Mouse (Mus musculus): ENCODE data around the gene Prom1.
"Not testable (repeated sequence)": the region's sequence is repeated elsewhere in the genome, so short reads cannot be mapped to it uniquely, and the experiment has no call there.

Gene Prom1

GRCm38 (mm10) chr5:44101231-44102110 lies at the start of gene Prom1:
Gene Prom1, minus strand, starts transcription at chr5:44102032.
- no peak for DNase-seq (ENCODE audit: low spot score)

DNA sequence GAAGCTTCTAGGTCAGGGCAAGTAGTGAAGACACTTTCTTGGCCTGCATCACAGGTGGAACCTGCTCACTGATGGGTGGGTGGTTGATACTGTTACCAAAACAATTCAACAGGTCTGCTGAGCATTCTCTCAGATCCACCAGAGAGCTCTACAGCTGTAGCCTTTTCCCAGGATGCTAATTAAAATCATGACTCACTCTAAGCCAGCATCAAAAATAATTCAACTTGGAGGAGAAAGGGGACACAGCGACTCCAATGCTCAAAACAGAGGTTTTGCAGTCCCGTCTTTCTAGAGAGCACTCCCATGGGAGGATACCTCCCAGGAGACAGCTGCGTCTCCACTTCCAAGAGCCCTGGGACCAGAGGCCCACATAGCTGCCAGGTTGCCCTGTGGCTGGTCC lies 45.9 kb upstream of the Prom1 start:
- DNase-seq (ENCODE audit: low spot score): no peak

GRCm38 (mm10) chr5:44146437-44147332 lies 44.9 kb upstream of the Prom1 start:
- DNase-seq (ENCODE audit: low spot score): no peak

DNA sequence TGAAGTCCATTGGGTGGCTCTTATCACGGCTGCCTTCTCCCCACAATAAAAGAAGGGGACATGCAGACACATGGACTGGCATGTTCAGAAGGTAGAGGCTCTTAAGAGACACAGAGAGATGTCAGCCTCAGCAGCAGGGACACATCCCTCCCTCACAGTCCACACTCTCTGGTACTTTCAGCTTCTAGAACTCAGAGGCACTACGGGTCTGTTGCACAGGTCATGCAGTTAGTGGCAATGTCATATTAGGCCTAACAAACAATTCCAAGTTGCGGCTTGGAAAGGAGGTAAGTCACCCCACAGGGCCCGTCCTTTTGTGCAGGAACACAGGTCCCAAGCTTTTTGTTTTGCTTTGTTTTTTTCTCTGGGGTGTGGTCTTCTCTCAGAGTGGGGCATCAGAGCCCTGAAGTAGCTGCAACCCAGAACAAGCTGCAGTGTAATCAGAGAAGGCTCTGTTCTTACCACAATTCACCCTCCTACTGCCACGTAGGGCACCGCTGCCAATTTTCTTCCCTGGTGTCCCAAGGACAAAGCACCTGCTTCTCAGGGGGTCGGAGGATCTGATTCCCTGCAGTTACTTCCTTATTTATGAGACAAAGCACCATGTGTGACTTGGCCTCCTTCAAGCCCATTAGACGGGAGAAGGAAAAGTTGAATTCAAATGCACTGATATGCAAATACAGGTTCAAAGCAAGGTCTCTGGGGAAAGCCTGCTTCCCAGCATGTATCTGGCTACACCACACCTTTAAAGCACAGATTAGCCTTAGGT lies 41.8 kb upstream of the Prom1 start:
- DNase-seq (ENCODE audit: low spot score): no peak

GRCm38 (mm10) chr5:44127487-44127886 lies 25.7 kb upstream of the Prom1 start:
- no peak for DNase-seq (ENCODE audit: low spot score)

DNA sequence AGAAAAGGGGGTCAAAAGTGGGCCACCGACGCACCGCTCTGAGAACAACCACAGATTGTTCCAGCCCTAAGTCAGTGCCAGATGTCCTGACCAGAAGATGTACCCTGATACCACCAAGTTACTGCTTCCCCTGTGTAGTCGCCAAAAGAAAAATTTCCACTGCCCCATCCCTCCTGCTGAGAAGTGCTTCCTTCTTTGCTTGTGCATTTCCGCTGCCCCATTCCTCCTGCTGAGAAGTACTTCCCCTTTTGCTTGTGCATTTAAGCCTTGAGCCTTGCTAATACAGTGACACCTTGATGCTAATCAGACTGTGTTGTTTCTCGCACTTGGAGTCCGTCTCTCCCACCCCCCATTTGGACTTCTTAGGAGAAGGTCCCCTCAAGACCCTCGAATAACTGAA lies 24.7 kb upstream of the Prom1 start:
- not testable (repeated sequence) for DNase-seq (ENCODE audit: low spot score)

GRCm38 (mm10) chr5:44121390-44121789 lies 19.6 kb upstream of the Prom1 start:
- DNase-seq (ENCODE audit: low spot score): no peak

DNA sequence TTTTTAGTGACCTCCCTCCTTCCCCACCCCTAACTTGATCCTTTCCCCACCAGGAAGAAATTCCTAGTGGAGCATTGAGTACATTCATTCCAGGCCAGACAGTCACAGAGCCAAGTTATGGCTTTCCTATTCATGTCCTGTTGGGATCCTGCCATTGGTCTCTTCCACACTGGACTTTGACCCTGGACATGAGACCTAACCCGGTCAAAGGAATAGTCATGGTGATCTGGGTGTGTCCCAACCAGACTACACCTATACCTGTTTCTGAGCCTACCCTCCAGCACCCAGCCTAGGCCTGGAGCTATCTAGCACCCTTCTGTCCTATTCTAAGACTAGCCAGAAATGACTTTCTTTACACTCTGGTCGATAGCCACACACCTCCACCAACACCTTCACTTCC lies 11.3 kb upstream of the Prom1 start:
- no peak for DNase-seq (ENCODE audit: low spot score)

DNA sequence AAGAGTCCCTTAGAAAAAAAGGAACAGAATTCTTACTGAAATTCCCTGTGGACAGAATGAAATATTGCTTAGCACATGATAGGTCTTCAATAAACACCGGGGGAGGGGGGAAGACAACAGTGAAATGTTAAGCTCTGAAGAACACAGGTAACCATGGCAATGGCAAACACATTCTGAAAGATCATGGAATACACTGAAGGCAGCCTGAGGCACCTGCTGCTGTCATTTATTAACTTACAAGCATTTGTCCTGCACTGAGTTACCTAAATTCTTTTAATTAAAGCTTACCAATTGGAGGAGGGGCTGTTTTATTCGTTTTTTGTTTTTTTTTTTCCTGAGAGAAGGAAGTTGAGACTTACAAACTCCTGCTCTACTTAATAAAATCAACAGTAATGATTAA lies 7.3 kb upstream of the Prom1 start:
- no peak for DNase-seq (ENCODE audit: low spot score)

DNA sequence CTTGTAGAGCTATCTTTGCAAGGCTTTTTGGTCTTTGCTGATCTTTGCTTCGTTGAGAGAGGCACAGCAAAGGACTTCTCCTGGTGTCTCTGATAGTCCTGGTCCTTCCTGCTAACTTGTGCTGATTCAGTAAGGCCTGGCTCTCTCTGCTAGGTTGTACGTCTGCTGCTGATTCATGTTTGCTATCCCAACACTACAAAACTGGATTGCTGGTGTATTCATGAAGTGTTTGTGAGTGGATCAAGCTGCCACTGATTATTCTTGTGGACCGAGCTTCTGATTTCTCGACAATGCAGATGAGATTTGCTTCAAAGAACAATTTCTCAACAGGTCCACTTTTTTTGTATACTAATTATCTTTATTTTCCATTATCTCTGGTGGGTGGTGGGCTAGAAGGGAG lies 6.3 kb upstream of the Prom1 start:
- DNase-seq (ENCODE audit: low spot score): peak; percentile 36

DNA sequence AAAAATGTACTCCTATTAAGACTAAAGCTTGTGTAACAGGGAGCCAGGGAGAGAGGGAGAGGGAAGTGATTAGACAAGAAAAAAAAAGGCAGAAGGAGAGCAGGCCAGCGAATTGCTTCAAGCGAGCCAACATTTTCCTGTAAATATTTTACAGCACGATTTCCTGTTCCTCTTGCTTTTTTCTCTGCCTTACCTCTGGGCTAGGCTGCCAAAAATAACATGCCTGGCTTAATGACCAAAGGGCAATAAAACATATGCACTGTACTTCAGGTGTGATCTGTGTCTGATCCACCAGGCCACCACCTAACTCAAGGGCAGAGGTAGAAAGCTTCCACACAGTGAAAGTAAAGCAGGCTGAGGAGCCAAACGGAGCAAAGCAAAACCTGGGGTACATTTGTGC lies 3.4 kb upstream of the Prom1 start:
- no peak for DNase-seq (ENCODE audit: low spot score)

- DNase-seq (ENCODE audit: low spot score): no peak
These were observed 2.9 kb upstream of the Prom1 start for GRCm38 (mm10) chr5:44104686-44105085.

DNA sequence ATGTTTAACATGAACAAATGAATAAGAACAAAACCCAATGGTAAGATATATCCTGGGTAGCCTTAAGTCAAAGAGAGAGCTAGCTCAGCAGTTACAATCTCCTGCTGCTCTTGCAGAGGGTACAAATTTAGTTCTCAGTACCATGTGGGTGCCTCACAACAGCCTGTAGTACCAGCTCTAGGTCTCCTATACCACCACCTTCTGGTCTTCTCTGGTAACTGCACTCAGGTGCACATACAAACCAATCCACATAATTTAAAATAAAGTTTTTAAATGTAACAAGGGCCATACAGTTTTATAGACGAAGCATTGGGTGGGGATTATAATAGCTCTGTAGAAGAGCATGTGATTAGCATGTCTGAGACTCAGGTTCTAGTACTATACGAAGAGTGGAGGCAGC lies 2.3 kb upstream of the Prom1 start:
- no peak for DNase-seq (ENCODE audit: low spot score)

GRCm38 (mm10) chr5:44103121-44103520 lies 1.3 kb upstream of the Prom1 start:
- no peak for DNase-seq (ENCODE audit: low spot score)

DNA sequence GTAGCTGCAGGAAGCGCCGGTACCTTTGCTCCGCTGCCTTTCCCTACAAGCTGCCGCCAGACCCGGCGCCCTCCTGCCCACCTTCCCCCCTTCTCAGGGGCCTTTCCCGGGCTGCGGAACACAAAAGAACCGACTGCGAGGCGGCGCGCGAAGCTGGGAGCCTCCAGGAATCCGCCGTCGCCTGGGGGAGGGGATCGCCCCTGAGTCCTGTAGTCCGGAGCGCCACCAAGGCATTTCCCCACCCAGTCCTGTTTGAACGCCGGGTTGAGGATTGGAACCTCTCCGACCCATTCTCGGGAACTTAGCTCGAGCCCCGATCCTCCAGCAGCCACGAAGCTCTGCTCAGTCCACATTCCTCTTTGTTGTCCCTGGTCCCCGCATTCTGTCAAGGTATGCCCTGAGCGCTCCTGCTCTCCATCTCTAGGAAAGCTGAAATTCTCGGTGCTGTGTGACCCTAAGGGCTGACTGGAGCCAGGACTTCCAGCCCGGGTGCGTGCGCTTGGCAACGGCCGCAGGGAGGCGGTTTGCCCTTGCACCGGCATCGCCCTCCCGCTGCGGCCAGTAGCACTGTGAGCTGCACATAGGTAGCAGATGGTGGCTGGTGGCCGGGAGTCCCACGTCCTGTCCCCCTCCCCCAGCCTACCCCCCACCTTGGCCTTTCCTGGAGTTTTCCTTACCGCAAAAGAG lies 1.1 kb downstream of the Prom1 start:
- peak; percentile 14 for DNase-seq (ENCODE audit: low spot score)

- no peak for DNase-seq (ENCODE audit: low spot score)
These were observed 1.7 kb downstream of the Prom1 start for GRCm38 (mm10) chr5:44100187-44100543.

- DNase-seq (ENCODE audit: low spot score): no peak
These were observed 4.8 kb downstream of the Prom1 start for GRCm38 (mm10) chr5:44096996-44097395.

GRCm38 (mm10) chr5:44096106-44096505 lies 5.7 kb downstream of the Prom1 start:
- DNase-seq (ENCODE audit: low spot score): no peak

- no peak for DNase-seq (ENCODE audit: low spot score)
These were observed 6.1 kb downstream of the Prom1 start for GRCm38 (mm10) chr5:44095697-44096096.

DNA sequence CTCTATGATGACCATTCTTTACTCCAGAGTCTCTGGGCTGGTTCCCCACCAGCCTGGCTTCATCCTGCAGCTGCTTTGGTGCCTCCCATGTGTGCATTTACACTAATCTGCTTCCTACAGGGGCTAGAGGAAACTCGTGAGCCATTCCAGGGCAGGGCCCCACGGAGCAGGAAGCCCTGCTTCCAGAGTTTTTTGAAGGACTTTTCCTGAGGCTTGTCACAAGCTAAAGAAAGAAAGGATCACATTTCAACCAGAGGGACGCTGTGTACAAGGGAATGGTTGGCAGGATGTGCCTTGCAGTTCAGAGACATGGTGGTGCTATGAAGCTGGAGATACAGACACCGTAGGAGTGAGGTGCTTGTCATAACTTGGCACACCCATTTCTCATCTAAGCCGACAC lies 14.8 kb downstream of the Prom1 start:
- peak; percentile 10 for DNase-seq (ENCODE audit: low spot score)

- no peak for DNase-seq (ENCODE audit: low spot score)
These were observed 16.0 kb downstream of the Prom1 start for GRCm38 (mm10) chr5:44085871-44086270.

DNA sequence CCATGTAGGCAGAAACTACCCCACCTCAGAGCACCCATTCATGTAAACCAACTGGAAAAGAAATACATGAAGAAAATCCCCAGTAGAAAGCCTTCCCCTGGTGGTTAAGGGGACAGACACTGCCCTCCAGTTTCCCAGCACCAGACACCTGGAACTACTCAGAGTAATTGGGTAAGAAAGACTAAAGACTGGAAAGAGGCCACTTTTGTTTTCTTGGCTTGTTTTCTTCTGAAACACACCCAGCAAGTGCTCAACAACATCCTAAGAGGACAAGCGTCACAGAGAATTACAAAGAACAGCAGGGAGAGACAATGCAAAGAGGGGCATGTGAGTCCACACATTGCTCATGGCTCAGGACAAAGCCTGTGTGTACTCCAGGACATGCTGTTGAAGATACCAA lies 20.7 kb downstream of the Prom1 start:
- no peak for DNase-seq (ENCODE audit: low spot score)

All from lung, postnatal 25 days (tissue).